Mouse (Mus musculus) stomach, adult 2 months (tissue): ENCODE measurements around the gene Gm6176. TPM values are rescaled to one million over a fixed set of nuclear protein-coding genes. Genes with fewer than 3 reads are reported as not detected.

Experiments
- polyA plus RNA-seq: library from polyadenylated mRNA; depleted of rRNA; stranded (reverse); fragments of >200 nt; gene quantifications from 2 replicates; pipeline ENCODE4 v1.2.3, GENCODE M21; 2012; rRNA removed

Gm6176 gene
- not detected in 2 replicates for polyA plus RNA-seq

GRCm38 (mm10) chr7:22056205-22056604 lies at the start of gene Gm6176:
Gm6176 (minus strand) TSS chr7:22056305.

GRCm38 (mm10) chr7:22068757-22069156 lies 12.7 kb upstream of the Gm6176 start, which contains the start of gene Vmn1r139:
Vmn1r139 (plus strand) TSS chr7:22069057.

GRCm38 (mm10) chr7:22028797-22029196 lies 27.3 kb downstream of the Gm6176 start, which contains the start of gene Vmn1r138:
Vmn1r138 (minus strand) TSS chr7:22028897.

Other genes starting within 250 kb of the Gm6176 start
- gene Vmn1r135, start 224.0 kb downstream of the Gm6176 start, polyA plus RNA-seq: not detected in 2 replicates
- gene Gm5725, start 212.0 kb downstream of the Gm6176 start, polyA plus RNA-seq: not detected in 2 replicates
- not detected in 2 replicates for gene Gm5891, start 135.0 kb downstream of the Gm6176 start, polyA plus RNA-seq
- not detected in 2 replicates for gene Vmn1r137, start 61.7 kb downstream of the Gm6176 start, polyA plus RNA-seq
- not detected in 2 replicates for gene Vmn1r138, start 27.4 kb downstream of the Gm6176 start, polyA plus RNA-seq
- not detected in 2 replicates for gene Vmn1r139, start 12.8 kb upstream of the Gm6176 start, polyA plus RNA-seq
- gene Gm16451, start 61.9 kb upstream of the Gm6176 start, polyA plus RNA-seq: not detected in 2 replicates
- not detected in 2 replicates for gene Gm10666, start 78.4 kb upstream of the Gm6176 start, polyA plus RNA-seq
- not detected in 2 replicates for gene Vmn1r142, start 107.7 kb upstream of the Gm6176 start, polyA plus RNA-seq
- gene Vmn1r143, start 133.1 kb upstream of the Gm6176 start, polyA plus RNA-seq: not detected in 2 replicates
- not detected in 2 replicates for gene Gm8653, start 145.0 kb upstream of the Gm6176 start, polyA plus RNA-seq
- not detected in 2 replicates for gene Gm8453, start 173.2 kb upstream of the Gm6176 start, polyA plus RNA-seq